Mouse (Mus musculus): Measurements from ENCODE around the gene Rrp1. TPM values are rescaled to one million over a fixed set of nuclear protein-coding genes. Genes with fewer than 3 reads are reported as not detected.
A peak's percentile ranks its signal among the peaks of the same experiment; 100 is the strongest.

The Rrp1 gene
- total and polyA plus RNA-seq, 2 experiments from 2014 or later: 86.6 to 177 TPM

DNA sequence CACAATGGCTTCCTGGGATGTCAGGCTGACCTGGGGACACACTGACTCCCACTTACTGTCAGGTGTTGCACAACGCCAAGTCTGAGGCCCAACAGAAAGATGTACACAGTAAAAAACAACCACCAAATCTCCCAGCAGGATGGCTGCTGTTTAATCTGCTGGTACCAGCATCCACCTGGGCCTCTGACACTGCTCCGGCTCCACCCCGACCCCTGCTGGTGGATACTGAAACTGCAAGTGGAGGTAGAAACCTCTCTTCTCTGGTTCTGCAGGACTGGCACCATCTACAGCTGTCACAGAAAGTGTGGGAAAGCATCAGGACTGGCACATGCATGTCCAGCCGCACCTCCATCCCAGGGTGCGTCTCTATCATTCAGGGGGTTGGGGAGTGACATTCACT lies 25.3 kb upstream of the Rrp1 start:
- H3K4me1 ChIP-seq (ENCODE audit: control insufficient read depth, insufficient read depth): no peaks in the 10 kb centered on the region
- DNase-seq (ENCODE audit: low spot score) (no peak), ATAC-seq (ENCODE audit: insufficient read depth, low read depth) (no peak)
- H3K4me2 ChIP-seq (ENCODE audit: low read depth, low read length): no peak overlapping the region
- no peaks in the 10 kb centered on the region for H3K9me3 ChIP-seq (replicated peaks; ENCODE audit: control insufficient read depth, low read length)
- no peak overlapping the region for H3K4me3 ChIP-seq (ENCODE audit: low read depth, low read length)
- H3K27me3 ChIP-seq (ENCODE audit: control insufficient read depth, insufficient read depth, low read length): no peaks in the 10 kb centered on the region
- TF ChIP-seq CTCF (IDR thresholded peaks at IDR 0.05; ENCODE audit: low read depth): peak; percentile 91
- TF ChIP-seq EP300 (IDR thresholded peaks at IDR 0.05; ENCODE audit: low read depth): no peak
- 8% methylated on average over 5 of the region's 5 CpGs for WGBS
- H3K27ac ChIP-seq (ENCODE audit: low read depth): no peak overlapping the region
- peaks cover 2% of the 10 kb centered on the region; the same call in 1 of the 2 replicates for H3K36me3 ChIP-seq (replicated peaks; ENCODE audit: control insufficient read depth, insufficient read depth, low read length)
- H3K9ac ChIP-seq (replicated peaks; ENCODE audit: low read depth, low read length): no peak overlapping the region

DNA sequence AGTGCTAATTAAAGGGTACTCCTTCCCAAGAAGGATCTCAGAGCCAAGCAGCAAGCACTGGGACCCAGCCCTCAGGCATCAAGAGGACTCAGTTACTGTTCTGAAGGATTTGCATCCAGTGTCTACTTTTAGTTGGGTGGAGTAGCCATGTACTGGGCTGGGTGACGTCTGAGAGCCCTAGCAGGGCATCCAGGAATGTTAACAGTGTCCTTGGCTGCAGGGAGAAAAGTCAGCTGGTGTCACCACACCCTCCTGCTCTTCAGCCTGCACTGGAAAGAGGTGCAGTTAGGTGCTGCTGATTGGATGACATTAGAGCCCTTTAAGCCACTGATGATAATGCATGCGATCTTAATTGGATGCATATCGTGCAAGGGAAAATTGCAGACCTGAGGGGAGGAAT lies 20.0 kb upstream of the Rrp1 start:
- DNase-seq (ENCODE audit: low spot score) (no peak), ATAC-seq (ENCODE audit: insufficient read depth, low read depth) (no peak)
- TF ChIP-seq CTCF (IDR thresholded peaks at IDR 0.05; ENCODE audit: low read depth) (no peak), EP300 (IDR thresholded peaks at IDR 0.05; ENCODE audit: low read depth) (no peak)
- Histone ChIP-seq H3K27me3 (ENCODE audit: control insufficient read depth, insufficient read depth, low read length) (no peaks in the 10 kb centered on the region), H3K9ac (replicated peaks; ENCODE audit: low read depth, low read length) (no peak overlapping the region), H3K4me3 (ENCODE audit: low read depth, low read length) (no peak overlapping the region), H3K4me1 (ENCODE audit: control insufficient read depth, insufficient read depth) (no peaks in the 10 kb centered on the region), H3K4me2 (ENCODE audit: low read depth, low read length) (no peak overlapping the region), H3K9me3 (replicated peaks; ENCODE audit: control insufficient read depth, low read length) (no peaks in the 10 kb centered on the region), H3K27ac (ENCODE audit: low read depth) (no peak overlapping the region), H3K36me3 (replicated peaks; ENCODE audit: control insufficient read depth, insufficient read depth, low read length) (peaks cover 11% of the 10 kb centered on the region)
- WGBS: 60% methylated on average over 3 of the region's 3 CpGs

DNA sequence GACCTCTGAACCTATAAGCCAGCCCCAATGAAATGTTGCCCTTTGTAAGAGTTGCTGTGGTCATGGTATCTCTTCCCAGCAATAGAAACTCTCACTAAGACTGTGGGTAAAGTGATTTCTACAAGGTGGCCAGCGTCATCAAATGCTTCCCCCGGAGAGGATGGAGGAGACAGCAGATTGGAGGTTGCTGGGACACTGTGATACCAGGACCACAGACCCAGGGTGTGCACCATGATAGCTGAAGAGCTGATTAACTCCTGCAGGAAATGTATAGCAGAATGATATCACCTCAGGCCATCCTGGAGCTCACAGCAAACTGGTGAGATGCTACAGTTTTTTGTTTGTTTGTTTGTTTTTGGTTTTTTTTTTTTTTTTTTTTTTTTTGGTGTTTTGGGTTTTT lies 16.9 kb upstream of the Rrp1 start:
- no peak for ATAC-seq (ENCODE audit: insufficient read depth, low read depth)
- no peak overlapping the region for H3K9ac ChIP-seq (replicated peaks; ENCODE audit: low read depth, low read length)
- H3K4me2 ChIP-seq (ENCODE audit: low read depth, low read length): no peak overlapping the region
- TF ChIP-seq EP300 (IDR thresholded peaks at IDR 0.05; ENCODE audit: low read depth): no peak
- no peak for TF ChIP-seq CTCF (IDR thresholded peaks at IDR 0.05; ENCODE audit: low read depth)
- no peak overlapping the region for H3K4me3 ChIP-seq (ENCODE audit: low read depth, low read length)
- H3K27ac ChIP-seq (ENCODE audit: low read depth): no peak overlapping the region
- peaks cover 21% of the 10 kb centered on the region for H3K36me3 ChIP-seq (replicated peaks; ENCODE audit: control insufficient read depth, insufficient read depth, low read length)
- H3K4me1 ChIP-seq (ENCODE audit: control insufficient read depth, insufficient read depth): no peaks in the 10 kb centered on the region
- no peaks in the 10 kb centered on the region for H3K27me3 ChIP-seq (ENCODE audit: control insufficient read depth, insufficient read depth, low read length)
- no peaks in the 10 kb centered on the region for H3K9me3 ChIP-seq (replicated peaks; ENCODE audit: control insufficient read depth, low read length)
- WGBS: 85% methylated on average over 2 of the region's 2 CpGs
- no peak for DNase-seq (ENCODE audit: low spot score)

DNA sequence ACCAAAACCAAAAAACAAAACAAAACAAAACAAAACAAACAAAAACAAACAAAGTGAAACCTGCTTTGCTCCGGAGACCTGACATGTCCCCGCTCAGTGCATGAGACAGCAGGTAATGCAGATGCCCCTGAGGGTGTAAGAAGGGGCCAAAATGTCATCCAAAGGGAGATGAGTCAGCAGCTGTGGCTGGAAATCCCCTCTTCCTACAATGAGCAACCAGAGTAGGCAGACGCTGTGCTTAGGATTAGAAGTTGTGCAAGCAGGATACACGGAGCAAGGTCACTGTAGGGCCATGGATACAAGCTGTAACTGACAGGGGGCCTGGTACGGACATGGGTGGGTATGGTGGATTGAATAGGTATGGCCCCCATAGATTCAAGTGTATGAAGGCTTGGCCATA lies 16.3 kb upstream of the Rrp1 start:
- ATAC-seq (ENCODE audit: insufficient read depth, low read depth): no peak
- H3K4me1 ChIP-seq (ENCODE audit: control insufficient read depth, insufficient read depth): no peaks in the 10 kb centered on the region
- DNase-seq (ENCODE audit: low spot score): no peak
- H3K27me3 ChIP-seq (ENCODE audit: control insufficient read depth, insufficient read depth, low read length): no peaks in the 10 kb centered on the region
- no peak for TF ChIP-seq CTCF (IDR thresholded peaks at IDR 0.05; ENCODE audit: low read depth)
- TF ChIP-seq EP300 (IDR thresholded peaks at IDR 0.05; ENCODE audit: low read depth): no peak
- peaks cover 21% of the 10 kb centered on the region for H3K36me3 ChIP-seq (replicated peaks; ENCODE audit: control insufficient read depth, insufficient read depth, low read length)
- H3K4me2 ChIP-seq (ENCODE audit: low read depth, low read length): no peak overlapping the region
- WGBS: 83% methylated on average over 5 of the region's 5 CpGs
- no peak overlapping the region for H3K9ac ChIP-seq (replicated peaks; ENCODE audit: low read depth, low read length)
- H3K4me3 ChIP-seq (ENCODE audit: low read depth, low read length): no peak overlapping the region
- H3K27ac ChIP-seq (ENCODE audit: low read depth): no peak overlapping the region
- no peaks in the 10 kb centered on the region for H3K9me3 ChIP-seq (replicated peaks; ENCODE audit: control insufficient read depth, low read length)

DNA sequence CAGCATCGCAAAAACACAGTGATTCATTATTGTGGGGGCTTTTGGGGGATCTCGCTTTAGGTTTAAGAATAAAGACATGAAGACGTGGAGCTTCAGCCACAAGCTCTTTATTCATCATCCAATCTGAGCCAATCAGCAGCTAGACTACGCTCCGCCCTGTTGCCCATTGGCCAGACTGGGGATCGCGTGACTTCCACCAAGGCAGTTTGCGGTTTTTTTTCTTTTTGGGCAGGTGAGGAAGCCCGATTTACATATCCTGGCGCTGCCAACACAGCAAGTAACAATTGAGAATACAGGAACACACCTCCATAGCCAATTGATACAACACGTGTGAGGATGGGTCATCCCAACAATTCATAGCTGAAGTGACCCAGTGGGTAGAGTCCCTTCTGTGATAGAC lies 15.2 kb upstream of the Rrp1 start:
- Histone ChIP-seq H3K9ac (replicated peaks; ENCODE audit: low read depth, low read length) (no peak overlapping the region), H3K27ac (ENCODE audit: low read depth) (no peak overlapping the region), H3K4me1 (ENCODE audit: control insufficient read depth, insufficient read depth) (no peaks in the 10 kb centered on the region), H3K4me2 (ENCODE audit: low read depth, low read length) (no peak overlapping the region), H3K4me3 (ENCODE audit: low read depth, low read length) (no peak overlapping the region), H3K27me3 (ENCODE audit: control insufficient read depth, insufficient read depth, low read length) (no peaks in the 10 kb centered on the region), H3K36me3 (replicated peaks; ENCODE audit: control insufficient read depth, insufficient read depth, low read length) (peaks cover 21% of the 10 kb centered on the region), H3K9me3 (replicated peaks; ENCODE audit: control insufficient read depth, low read length) (no peaks in the 10 kb centered on the region)
- ATAC-seq (ENCODE audit: insufficient read depth, low read depth) (no peak), DNase-seq (ENCODE audit: low spot score) (no peak)
- WGBS: 91% methylated on average over 11 of the region's 11 CpGs
- TF ChIP-seq CTCF (IDR thresholded peaks at IDR 0.05; ENCODE audit: low read depth) (no peak), EP300 (IDR thresholded peaks at IDR 0.05; ENCODE audit: low read depth) (no peak)

DNA sequence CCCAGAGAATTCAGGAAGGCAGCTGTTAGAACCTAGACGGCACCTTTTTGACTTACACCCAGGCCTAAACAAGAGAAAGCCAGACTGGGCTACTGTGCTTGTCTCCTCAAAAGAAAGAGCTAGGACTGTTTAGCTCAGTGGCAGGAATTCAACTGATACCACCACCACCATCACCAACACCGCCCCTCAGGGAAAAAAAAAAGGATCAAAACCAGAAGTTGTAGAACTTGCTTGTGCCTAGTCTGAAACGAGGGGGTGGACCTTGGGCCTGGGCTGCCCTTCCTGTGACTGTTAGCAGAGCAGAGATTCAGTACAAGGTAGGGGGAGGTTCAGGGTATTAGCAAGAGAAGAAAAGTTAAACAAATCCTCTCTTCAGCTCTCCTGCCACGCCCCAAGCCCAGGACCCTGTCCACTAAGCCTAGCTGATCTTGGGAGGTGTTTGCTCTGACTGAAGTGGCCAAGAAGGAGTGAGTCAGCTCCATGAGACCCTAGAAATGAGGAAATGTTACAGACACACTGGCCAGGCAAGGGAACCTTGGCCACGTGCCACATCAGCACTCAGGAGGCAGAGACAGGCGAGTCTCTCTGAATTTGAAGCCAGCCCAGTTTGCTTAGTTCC lies 13.4 kb upstream of the Rrp1 start:
- Histone ChIP-seq H3K27ac (ENCODE audit: low read depth) (peak overlapping the region; percentile 75), H3K9me3 (replicated peaks; ENCODE audit: control insufficient read depth, low read length) (no peaks in the 10 kb centered on the region), H3K9ac (replicated peaks; ENCODE audit: low read depth, low read length) (peak overlapping the region; percentile 92), H3K4me1 (ENCODE audit: control insufficient read depth, insufficient read depth) (no peaks in the 10 kb centered on the region), H3K4me2 (ENCODE audit: low read depth, low read length) (peak overlapping the region; percentile 96), H3K27me3 (ENCODE audit: control insufficient read depth, insufficient read depth, low read length) (no peaks in the 10 kb centered on the region), H3K36me3 (replicated peaks; ENCODE audit: control insufficient read depth, insufficient read depth, low read length) (peaks cover 21% of the 10 kb centered on the region), H3K4me3 (ENCODE audit: low read depth, low read length) (peak overlapping the region; percentile 92)
- WGBS: 40% methylated on average over 6 of the region's 6 CpGs
- no peak for DNase-seq (ENCODE audit: low spot score)
- no peak for ATAC-seq (ENCODE audit: insufficient read depth, low read depth)
- TF ChIP-seq EP300 (IDR thresholded peaks at IDR 0.05; ENCODE audit: low read depth) (no peak), CTCF (IDR thresholded peaks at IDR 0.05; ENCODE audit: low read depth) (no peak)
